Mouse (Mus musculus): ENCODE measurements around the gene Ntn1. TPM values are rescaled to one million over a fixed set of nuclear protein-coding genes. Genes with fewer than 3 reads are reported as not detected.

The Ntn1 gene
- total RNA-seq, 2 experiments from 2014 or later = 10.3 TPM

DNA sequence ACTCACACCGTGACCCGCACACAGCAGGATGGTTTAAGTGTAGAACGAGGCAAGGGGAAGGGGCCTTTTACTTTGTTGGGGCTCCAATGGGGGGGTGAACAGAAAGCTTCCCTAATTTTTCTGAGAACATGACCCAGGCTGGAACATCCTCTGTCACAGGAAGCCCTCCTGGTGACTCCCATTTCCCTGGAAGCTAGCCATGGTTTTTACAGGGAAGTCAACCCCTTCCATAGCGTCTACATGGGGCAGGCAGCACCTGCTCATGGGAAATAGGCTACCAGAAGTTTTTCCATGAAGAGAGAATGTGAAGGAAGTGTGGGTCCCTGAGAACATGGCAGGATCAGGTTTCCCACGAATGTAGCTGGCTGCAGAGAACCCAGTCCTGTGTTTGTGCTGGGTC is 136.3 kb downstream of the Ntn1 start:
- no peak for DNase-seq

DNA sequence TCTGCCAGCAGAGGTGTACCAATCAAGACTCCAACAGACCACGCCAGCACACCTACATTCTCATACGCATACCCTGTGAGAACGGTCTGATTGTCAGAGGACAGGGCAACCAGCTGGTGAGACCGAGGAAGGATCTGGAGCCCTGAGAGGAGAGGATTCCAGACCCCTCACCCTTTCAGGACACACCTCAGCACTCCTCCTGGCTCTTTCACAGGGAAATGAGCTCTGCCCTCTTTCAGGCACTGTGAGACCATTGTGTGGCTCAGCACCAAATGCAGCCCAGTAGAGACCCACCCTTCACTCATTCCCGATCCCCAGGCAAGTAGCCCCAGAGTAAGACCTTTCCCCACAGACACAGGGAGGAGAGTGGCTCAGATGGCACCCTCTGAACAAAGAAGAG is 137.5 kb downstream of the Ntn1 start:
- DNase-seq = no peak

DNA sequence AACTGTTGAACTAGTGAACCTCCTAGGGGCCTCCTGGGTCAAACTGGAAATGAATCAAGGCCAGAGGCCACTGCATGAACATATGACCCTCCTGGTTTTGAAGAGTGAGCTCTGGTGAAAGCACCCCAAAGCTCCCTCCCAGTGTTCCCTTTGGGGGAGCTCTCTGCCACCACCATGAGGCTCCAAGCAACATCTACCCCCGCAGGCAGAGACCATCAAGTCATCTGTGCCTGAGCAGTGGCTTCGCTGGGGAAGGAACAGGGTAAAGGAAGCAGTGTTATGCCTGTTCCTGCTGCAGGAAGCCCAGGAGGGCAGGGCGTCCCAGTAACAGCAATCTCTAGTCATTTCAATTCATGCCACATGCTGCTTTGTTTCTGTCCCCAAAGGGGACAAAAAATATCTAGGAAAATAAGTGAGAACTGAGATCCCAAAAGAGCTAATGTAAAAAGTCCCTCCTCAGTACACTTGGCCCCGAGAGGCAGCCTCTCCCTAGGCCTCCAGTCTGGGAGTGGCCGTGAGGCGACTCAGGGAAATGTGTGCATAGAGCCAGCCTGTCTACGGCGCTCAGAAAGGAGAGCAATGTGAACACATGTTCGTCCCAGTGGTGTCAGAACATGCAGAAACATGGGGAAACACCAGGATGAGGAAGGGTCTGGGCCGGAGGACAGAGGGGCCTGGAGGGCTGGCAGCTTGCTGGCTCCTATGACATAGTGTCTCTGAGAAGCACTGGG is 139.3 kb downstream of the Ntn1 start:
- no peak for DNase-seq

- no peak for DNase-seq
Measured at GRCm38 (mm10) chr11:68260399-68260798, 140.2 kb downstream of the Ntn1 start.

DNA sequence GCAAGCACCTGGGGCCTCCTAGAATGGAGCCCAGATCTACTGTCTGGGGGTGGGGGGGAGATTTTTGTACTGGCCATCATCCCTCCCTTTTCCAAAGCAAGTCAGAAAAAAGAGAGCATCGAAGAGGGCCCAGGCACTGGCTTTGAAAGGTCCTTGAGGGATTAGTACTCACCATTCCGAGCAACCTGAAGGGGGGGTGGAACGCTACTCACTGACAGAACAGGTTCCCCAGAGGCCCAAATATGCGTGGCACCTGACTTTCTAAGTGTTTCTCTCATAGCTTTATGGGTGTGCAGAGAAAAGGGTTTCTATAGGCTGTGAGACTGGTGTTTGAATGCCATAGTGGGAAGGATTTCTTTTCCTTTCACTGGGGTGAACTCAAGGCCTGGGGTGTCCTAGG is 142.1 kb downstream of the Ntn1 start:
- no peak for DNase-seq

- no peak for DNase-seq
Measured at GRCm38 (mm10) chr11:68253531-68253930, 147.1 kb downstream of the Ntn1 start.

DNA sequence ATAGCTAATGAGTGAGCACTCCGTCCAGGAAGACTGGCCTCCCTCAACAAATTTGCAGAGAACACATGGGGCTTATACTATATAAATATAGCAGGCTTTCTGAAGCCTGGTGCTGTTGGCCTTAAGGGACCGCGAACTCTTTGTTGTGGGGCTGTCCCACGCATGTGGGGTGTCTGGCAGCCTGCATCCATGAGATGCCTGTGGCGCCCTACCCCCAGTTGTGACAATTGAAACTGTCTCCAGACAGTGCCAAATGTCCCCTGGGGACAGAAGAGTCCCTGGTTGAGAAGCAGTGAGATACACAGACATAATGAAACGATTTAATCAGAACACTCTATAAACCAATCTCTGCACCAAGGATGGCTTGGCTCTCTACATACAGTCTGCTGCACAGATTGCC is 150.5 kb downstream of the Ntn1 start:
- no peak for DNase-seq

GRCm38 (mm10) chr11:68247897-68248296 is 152.7 kb downstream of the Ntn1 start:
- no peak for DNase-seq

DNA sequence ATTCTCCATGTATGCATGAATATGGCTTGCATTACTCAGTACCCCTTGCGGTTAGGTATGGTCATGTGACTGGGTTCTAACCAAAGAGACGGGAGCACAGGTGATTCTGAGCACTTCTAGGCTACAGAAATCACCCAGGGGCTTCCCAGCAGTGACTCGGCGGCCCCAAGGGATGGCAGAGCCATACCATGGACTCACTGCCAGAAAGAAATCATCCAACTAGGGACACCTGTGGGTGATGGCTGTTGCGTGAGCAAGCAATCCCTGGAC is 155.7 kb downstream of the Ntn1 start:
- DNase-seq = no peak

GRCm38 (mm10) chr11:68244254-68244991 is 156.2 kb downstream of the Ntn1 start:
- DNase-seq = no peak

DNA sequence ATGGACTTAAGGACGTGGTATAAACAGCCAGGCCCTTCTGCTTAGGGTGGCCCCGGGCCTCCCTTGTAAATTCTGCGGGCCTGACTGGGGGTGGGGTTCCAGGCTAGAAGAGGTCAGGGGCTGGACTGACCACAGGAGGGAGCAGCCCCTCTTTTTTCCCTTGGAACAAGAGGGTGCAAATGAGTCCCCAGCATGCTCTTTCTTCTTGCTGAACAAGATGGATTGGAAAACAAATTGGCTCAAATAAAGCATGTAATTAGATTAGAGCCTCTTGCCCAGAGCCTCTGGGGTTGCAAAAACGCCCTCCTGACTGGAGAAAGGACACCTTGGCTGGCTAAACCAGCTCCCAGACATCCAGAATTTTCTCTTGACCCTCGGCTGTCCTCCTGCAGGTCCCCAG is 160.9 kb downstream of the Ntn1 start:
- no peak for DNase-seq

DNA sequence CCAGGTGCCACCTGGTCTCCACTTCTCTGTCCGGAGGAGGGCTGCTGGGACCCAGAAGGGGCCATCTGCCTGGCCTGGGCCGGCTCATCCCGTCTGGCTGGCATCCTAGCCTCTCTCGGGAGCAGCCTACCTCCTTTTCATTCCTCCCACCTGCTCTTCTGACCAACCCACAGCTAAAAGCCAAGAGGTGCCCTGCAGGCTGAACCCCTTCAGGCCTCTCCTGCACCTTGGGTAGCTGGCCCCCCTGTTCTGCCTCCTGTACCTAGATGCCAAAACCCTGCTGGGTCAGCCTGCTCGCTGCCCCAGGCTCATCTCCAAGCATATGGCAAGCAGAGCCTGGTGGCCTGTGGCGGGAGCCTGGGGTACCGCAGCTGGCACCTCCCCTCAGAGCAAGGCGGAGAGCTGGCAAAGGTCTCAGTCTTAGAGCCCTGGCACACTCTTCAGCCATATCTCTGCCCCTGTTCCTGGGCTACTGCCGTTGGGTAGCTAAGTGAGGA is 167.1 kb downstream of the Ntn1 start:
- no peak for DNase-seq

- DNase-seq = no peak
Measured at GRCm38 (mm10) chr11:68231558-68231957, 169.1 kb downstream of the Ntn1 start.

GRCm38 (mm10) chr11:68228941-68229665 is 171.5 kb downstream of the Ntn1 start:
- no peak for DNase-seq

DNA sequence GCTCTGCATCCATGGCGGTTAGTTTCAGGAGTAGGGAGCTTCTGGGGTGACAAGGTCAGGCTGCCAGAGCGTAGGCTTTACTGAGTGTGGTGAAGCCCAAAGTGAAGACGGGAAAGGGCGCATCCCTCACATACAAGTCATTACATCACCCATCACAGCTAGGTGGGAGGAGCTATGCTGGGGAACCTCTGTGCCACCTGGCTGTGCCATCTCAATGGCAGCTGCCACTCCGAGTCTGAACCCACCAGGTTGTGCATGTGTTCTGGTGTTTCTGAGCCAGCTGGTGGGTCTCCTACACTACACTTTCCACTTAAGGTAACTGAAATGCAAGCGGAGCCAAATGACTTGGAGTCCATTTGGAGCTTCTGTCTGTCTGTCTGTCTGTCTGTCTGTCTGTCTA is 172.8 kb downstream of the Ntn1 start:
- no peak for DNase-seq

DNA sequence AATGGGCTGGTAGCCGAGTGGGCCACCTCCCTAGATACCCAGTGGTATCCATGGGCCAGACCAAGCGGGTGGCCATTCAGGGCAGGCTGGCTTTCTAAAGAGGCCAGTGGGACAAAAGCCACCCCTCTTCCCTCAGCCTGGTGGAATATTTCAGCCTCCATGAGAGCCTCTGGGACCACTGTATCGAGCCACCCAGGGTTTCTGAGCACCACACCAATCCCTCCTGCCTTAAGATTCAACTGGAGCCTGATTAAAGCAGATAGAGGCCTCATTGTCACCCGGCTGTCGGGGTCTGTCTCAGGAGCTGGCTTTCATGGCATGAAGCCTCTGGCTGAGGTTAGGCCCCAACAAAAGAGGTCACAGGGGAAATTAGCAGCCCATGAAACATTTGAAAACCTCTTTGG is 174.0 kb downstream of the Ntn1 start:
- DNase-seq = no peak

DNA sequence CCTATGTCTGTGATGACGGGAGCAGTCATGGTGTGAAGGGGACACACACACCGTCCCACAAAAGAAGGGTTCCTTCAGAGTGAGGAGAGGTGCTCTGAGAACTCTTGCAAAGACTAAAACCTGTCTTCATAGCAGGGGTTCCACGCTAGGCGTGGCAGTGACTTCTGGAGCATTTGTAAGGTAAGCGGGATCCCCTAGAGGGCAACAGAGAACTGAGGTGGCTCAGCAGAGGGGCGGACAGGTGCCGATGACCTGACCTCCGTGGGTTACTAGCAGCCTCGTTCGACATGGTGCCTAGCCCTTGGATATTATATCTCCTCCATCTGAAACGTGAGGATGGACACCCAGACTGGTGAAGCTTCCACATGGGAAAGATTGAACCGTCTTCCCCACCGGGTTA is 177.5 kb downstream of the Ntn1 start:
- DNase-seq = no peak

DNA sequence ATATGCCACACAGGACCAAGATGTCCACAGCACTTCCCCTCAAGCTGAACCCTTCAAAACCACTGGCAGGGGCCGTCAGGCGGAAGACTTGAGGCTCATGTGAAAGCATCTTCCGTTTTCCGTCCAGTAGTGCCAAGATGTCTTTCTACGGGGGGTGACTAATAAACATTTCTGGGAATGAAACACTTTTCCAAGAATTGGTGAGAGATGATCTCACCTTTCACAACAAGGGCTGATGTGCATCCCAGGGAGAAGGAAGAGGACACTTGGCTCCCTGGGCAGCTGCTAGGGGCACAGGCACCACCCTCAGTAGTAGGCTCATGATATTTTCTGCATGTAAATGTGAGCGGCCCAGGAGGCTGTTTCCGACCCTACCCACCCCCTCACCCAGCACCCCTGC is 178.4 kb downstream of the Ntn1 start:
- no peak for DNase-seq

DNA sequence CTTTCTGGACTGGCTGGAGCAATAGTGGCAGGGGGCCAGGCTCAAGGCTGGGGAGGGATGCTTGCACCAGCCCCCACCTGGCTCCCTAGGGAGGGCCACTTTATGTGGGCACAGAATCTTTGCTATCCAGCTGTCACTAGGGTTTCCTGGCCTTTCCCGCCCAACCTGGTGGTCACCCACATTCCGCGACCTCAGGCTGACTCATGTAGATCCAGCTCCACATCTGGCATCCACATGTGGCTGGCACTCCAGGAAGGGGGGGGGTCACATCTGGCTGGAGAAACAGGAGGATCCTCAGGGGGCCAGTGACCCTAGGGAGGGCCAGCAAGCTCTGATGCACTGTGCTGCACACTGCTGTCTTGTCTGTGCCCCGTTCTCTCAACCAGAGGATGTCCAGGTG is 179.9 kb downstream of the Ntn1 start:
- DNase-seq = no peak

GRCm38 (mm10) chr11:68216041-68216440 is 184.6 kb downstream of the Ntn1 start:
- DNase-seq = no peak

DNA sequence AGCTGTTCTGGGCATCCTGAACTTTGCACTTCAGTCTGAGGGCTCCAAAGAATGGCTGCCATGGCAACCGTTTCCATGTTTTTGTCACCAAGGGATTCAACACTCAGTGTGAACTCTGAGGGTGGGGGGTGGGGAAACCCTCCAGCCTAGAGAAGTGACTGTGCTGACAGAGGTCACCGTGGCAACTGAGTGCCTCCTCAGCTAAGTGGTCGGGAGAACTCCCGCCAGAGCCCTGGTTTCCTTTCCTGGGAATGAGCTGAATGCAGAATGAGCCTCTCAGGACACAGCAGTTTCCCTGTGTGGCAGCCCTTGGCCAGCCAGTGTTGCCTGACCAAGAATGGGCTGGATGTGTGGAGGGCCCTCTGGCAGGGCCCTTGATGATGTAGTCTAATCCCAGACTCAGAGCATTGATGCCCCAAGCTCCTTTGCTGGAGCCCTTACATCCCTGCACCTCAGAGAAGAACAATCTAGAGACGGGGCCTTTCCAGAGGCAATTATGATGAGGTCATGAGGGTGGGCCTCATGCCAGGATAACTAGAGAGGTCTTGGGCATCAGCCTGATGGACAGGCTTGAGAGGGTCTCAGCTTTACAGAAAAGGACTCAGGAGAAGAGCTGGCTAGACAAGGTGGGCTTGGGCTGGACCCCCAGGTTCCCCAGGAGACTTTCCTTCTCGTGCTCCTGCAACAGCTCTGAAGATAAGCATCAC is 185.3 kb downstream of the Ntn1 start:
- no peak for DNase-seq

GRCm38 (mm10) chr11:68214496-68215205 is 186.0 kb downstream of the Ntn1 start:
- no peak for DNase-seq

Data from adrenal gland, postnatal 36 days (tissue).